Mouse (Mus musculus): ENCODE measurements at regions not wholly inside any gene's neighbourhood (a gene's known extent, or its start where the extent isn't known, plus 50 kb on each side); places are given as distances from the start of the nearest gene placed in this dataset.

GRCm38 (mm10) chr7:70619400-70619799 is 252.9 kb upstream of the Nr2f2 start:
- TF ChIP-seq CTCF (IDR thresholded peaks at IDR 0.05; ENCODE audit: extremely low read depth, insufficient read length, insufficient replicate concordance, low read depth, low read length) = no peak
- no peak for TF ChIP-seq POLR2A (IDR thresholded peaks at IDR 0.05; ENCODE audit: low read depth, low read length)
